Mouse (Mus musculus) myocyte (in vitro differentiated cells): Measurements from ENCODE around the gene Scn4a. TPM values are rescaled to one million over a fixed set of nuclear protein-coding genes. Genes with fewer than 3 reads are reported as not detected.

ENCODE experiments used
- H3K27me3 ChIP-seq: one replicate; pipeline ENCODE4 v1.6.1; 2011; ENCODE audit not compliant: control insufficient read depth, insufficient read depth, insufficient read length
- H3K36me3 ChIP-seq: one replicate; pipeline ENCODE4 v1.6.1; 2011; ENCODE audit not compliant: control insufficient read depth, insufficient read depth
- H3K4me2 ChIP-seq: one replicate; pipeline ENCODE4 v1.6.1; 2011; ENCODE audit warnings: low read depth, control low read depth
- H3K4me3 ChIP-seq: one replicate; pipeline ENCODE4 v1.5.1; 2011; ENCODE audit warnings: mild to moderate bottlenecking, control low read depth, moderate library complexity
- H3K79me2 ChIP-seq: one replicate; pipeline ENCODE4 v1.6.1; 2011; ENCODE audit not compliant: control insufficient read depth, insufficient read depth
- H3ac ChIP-seq: one replicate; pipeline ENCODE4 v1.6.1; 2011; ENCODE audit not compliant: control insufficient read depth, insufficient read length
- CEBPB ChIP-seq: IDR thresholded peaks from 2 replicates; pipeline ENCODE4 v1.6.1; 2011; ENCODE audit warnings: mild to moderate bottlenecking, moderate library complexity; ENCODE audit not compliant: poor library complexity, insufficient read depth, severe bottlenecking
- E2F4 ChIP-seq: IDR thresholded peaks from one replicate; pipeline ENCODE4 v1.6.1; 2011; ENCODE audit warnings: mild to moderate bottlenecking, control low read depth, moderate library complexity; ENCODE audit not compliant: insufficient read depth
- MAX ChIP-seq: IDR thresholded peaks from one replicate; pipeline ENCODE4 v1.6.1; 2011; ENCODE audit warnings: low read depth, mild to moderate bottlenecking, control low read depth
- MYOD1 ChIP-seq, 3 experiments: IDR thresholded peaks; one replicate each; pipeline ENCODE4 v1.6.1; 2011; ENCODE audit warnings: control low read depth in 2 of 3, low read depth in 2 of 3, mild to moderate bottlenecking in 2 of 3, moderate library complexity in 1 of 3; ENCODE audit not compliant: insufficient read length in 2 of 3, control insufficient read depth in 1 of 3
- MYOG ChIP-seq, 3 experiments: IDR thresholded peaks; one replicate each; pipeline ENCODE4 v1.6.1; 2011; ENCODE audit warnings: control low read depth in 2 of 3, low read depth in 2 of 3, mild to moderate bottlenecking in 2 of 3; ENCODE audit not compliant: insufficient read length in 2 of 3, control insufficient read depth in 1 of 3, insufficient read depth in 1 of 3
- POLR2A ChIP-seq: IDR thresholded peaks from one replicate; pipeline ENCODE4 v1.6.1; 2011; ENCODE audit warnings: low read depth, mild to moderate bottlenecking, control low read depth, moderate library complexity; ENCODE audit not compliant: insufficient read length
- POLR2AphosphoS2 ChIP-seq: IDR thresholded peaks from one replicate; pipeline ENCODE4 v1.6.1; 2011; ENCODE audit warnings: low read depth, control low read depth; ENCODE audit not compliant: insufficient read length
- REST ChIP-seq: IDR thresholded peaks from one replicate; pipeline ENCODE4 v1.6.1; 2011; ENCODE audit warnings: mild to moderate bottlenecking, control low read depth, moderate library complexity; ENCODE audit not compliant: insufficient read depth, insufficient read length
- SRF ChIP-seq: IDR thresholded peaks from one replicate; pipeline ENCODE4 v1.6.1; 2011; ENCODE audit warnings: low read depth; ENCODE audit not compliant: control insufficient read depth, insufficient read length
- TCF12 ChIP-seq: IDR thresholded peaks from one replicate; pipeline ENCODE4 v1.6.1; 2011; ENCODE audit warnings: mild to moderate bottlenecking, control low read depth; ENCODE audit not compliant: poor library complexity, insufficient read depth, severe bottlenecking
- TCF3 ChIP-seq: IDR thresholded peaks from one replicate; pipeline ENCODE4 v1.6.1; 2011; ENCODE audit warnings: low read depth, control low read depth; ENCODE audit not compliant: insufficient read length
- USF1 ChIP-seq: IDR thresholded peaks from one replicate; pipeline ENCODE4 v1.6.1; 2011; ENCODE audit warnings: low read depth, mild to moderate bottlenecking, control low read depth, moderate library complexity
- polyA plus RNA-seq: library from polyadenylated mRNA; unstranded; fragments of >200 nt; fragmentation: generic; extraction: Trizol; gene quantifications from one replicate; pipeline ENCODE4 v1.2.1, GENCODE M21; 2012; ENCODE audit warnings: missing spikeins

Gene Scn4a
- polyA plus RNA-seq, 1 experiment = 15.3 TPM

DNA sequence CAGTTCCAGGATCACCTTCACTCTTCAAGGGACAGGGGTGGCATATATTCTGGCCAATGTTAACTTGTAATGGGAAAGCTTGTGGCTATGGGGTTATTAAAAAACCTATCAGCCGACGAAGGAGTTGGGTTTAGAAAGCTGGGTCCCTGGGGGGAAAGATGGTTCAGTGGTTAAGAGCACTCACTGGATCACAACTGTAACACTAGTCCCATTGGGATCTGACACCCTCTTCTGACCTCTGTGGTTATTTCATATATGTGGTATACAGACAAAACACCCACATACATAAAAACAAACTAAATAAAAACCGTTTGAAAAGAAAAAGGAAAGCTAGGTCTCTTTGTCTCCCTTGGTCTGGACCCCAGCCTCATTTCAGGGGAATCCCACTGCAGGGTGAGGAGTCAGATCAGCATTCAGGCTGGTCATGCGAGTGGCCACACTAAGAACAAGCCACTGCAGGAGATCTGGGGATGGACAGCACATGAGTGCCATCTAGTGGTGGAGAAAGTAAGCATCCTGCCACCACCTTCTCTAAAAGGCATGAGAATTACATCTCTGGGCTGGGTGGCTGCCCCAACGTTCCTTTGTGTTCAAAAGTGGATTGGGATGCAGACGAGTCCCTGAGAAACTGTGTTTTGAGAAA, 38.6 kb upstream of the Scn4a start:
- Histone ChIP-seq H3K27me3 (no peaks in the 10 kb centered on the region), H3K4me3 (no peak overlapping the region), H3K79me2 (no peaks in the 10 kb centered on the region), H3ac (no peak overlapping the region), H3K4me2 (no peak overlapping the region), H3K36me3 (peaks cover 6% of the 10 kb centered on the region)
- no peak for TF ChIP-seq TCF12
- TF ChIP-seq POLR2AphosphoS2 = peak; percentile 93
- TF ChIP-seq REST = no peak
- no peak for TF ChIP-seq CEBPB
- TF ChIP-seq SRF = no peak
- TF ChIP-seq POLR2A = peak; percentile 32
- TF ChIP-seq TCF3 = no peak
- no peak for TF ChIP-seq MYOG (IDR thresholded peaks at IDR 0.05; ENCODE audit: control insufficient read depth in 1 of 3, insufficient read depth in 1 of 3, insufficient read length in 2 of 3, low read depth in 2 of 3)

DNA sequence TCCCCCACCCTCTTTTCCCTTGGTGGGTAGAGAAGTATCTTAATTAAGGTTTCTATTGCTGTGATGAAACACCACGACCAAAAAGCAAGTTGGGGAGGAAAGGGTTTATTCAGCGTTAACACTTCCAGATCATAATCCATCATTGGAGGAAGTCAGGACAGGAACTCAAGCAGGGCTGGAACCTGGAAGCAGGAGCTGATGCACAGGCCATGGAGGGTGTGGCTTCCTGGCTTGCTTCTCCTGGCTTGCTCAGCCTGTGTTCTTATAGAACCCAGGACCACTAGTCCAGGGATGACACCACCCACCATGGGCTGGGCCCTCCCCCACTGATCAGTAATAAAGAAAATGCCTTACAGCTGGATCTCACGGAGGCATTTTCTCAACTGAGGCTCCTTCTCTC, 37.7 kb upstream of the Scn4a start:
- no peak overlapping the region for H3ac ChIP-seq

DNA sequence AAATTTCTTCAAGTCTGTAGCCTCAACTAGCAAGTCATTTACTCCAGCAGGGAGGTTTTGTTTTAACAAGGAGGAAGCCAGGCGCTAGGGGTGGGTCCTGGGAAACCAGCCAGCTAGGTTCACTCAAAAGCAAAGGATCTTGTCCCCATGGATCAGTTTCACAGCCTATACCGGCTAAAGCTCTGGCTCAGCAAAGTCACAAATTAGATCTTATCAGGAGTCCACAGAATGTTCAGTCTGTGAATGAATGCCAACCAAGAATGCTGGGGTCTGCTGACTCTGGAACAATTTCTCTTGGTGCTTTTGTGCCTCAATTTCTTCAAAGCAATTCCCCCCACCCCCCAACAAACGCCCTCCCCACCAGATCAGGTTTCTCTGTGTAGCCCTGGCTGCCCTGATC, 36.5 kb upstream of the Scn4a start:
- Histone ChIP-seq H3K27me3 (no peaks in the 10 kb centered on the region), H3K4me2 (no peak overlapping the region), H3K36me3 (no peaks in the 10 kb centered on the region), H3K4me3 (no peak overlapping the region), H3K79me2 (no peaks in the 10 kb centered on the region), H3ac (no peak overlapping the region)
- TF ChIP-seq POLR2AphosphoS2 (peak; percentile 63), MYOG (IDR thresholded peaks at IDR 0.05; ENCODE audit: control insufficient read depth in 1 of 3, insufficient read depth in 1 of 3, insufficient read length in 2 of 3, low read depth in 2 of 3) (no peak)

More for the DNA sequence above, 37.7 kb upstream of the Scn4a start:
- Histone ChIP-seq H3K27me3 (no peaks in the 10 kb centered on the region), H3K36me3 (peaks cover 3% of the 10 kb centered on the region), H3K4me3 (no peak overlapping the region), H3K4me2 (no peak overlapping the region), H3K79me2 (no peaks in the 10 kb centered on the region)
- TF ChIP-seq SRF = no peak
- peak; percentile 1 for TF ChIP-seq POLR2AphosphoS2

DNA sequence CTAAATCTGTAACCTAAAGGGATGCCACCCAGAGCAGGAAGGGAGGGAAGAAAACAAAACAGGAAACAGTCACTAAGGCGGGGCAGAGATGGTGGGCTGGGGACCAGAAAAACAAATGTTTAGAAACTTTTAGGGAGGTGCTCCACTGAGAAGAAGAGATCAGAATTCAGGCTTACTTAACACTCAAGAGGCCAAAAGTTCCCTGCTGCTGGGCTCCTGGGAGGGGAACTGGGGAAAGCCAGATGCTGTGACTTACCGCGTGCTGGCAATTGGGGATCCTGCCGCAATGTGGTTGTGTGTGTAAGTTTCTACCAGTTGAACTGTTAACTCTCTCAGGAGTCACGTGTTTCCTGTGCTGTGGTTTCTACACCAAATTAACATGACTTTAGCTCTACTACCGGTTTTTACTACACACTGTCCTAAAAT, 34.7 kb upstream of the Scn4a start, which contains the start of gene Icam2:
Gene Icam2 (minus strand): TSS at position 285 of the 426 bp plus-strand sequence.
- H3K4me3 ChIP-seq = no peak within 1 kb of the TSS

DNA sequence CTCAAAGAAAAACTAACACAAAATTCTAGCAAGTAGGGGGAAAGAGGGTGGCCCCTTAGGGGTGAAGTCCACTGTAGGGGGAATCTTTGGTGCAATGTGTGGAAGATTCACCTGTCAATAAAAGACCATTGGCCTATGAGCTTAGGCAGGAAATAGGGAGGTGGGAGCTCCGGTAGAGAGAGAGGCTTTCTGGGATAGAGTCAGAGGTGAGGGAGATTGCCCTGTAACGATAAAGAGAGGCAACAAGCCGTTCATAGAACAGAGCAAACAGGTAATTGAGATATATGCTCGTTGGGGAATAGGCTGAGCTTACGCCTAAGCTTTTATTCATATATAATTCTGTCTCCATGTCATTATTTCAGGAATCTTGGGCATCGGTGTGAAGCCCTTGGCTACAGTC, 33.9 kb upstream of the Scn4a start:
- no peak overlapping the region for H3K4me3 ChIP-seq
- no peak for TF ChIP-seq CEBPB
- TF ChIP-seq TCF3 = no peak
- TF ChIP-seq REST = no peak

More for the DNA sequence above, 34.7 kb upstream of the Scn4a start, which contains the start of gene Icam2:
- H3K36me3 ChIP-seq = no peaks in the 10 kb centered on the region
- no peaks in the 10 kb centered on the region for H3K79me2 ChIP-seq
- no peak within 1 kb of the TSS for H3ac ChIP-seq
- H3K27me3 ChIP-seq = no peaks in the 10 kb centered on the region
- TF ChIP-seq USF1 (no peak), MAX (no peak), SRF (no peak), E2F4 (no peak), REST (no peak), POLR2A (no peak), CEBPB (no peak), MYOD1 (IDR thresholded peaks at IDR 0.05; ENCODE audit: control insufficient read depth in 1 of 3, insufficient read length in 2 of 3, low read depth in 2 of 3) (no peak), POLR2AphosphoS2 (no peak), TCF3 (no peak), TCF12 (no peak)
- H3K4me2 ChIP-seq = peak within 1 kb of the TSS; percentile 45

DNA sequence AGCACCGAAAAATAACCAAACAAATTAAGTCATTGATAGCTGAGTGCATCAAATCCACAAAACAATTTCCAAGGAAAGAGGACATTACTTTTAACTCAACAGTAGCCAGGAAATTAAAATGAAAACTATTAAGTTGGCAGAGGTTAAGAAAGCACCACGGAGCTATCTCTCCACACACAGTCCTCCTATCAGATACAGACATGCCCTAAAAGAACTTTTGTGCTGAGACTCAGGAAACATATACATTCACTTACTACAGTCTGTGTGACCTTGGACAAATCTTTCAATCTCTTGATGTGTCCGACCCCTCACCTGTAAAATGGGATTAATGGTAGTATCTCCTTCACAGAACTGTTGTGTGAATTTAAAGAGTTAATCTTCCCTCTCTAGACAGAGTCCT, 33.3 kb upstream of the Scn4a start:
- no peaks in the 10 kb centered on the region for H3K27me3 ChIP-seq
- H3K4me2 ChIP-seq = no peak overlapping the region
- H3K4me3 ChIP-seq = no peak overlapping the region
- H3K79me2 ChIP-seq = no peaks in the 10 kb centered on the region
- TF ChIP-seq POLR2A = no peak
- no peak for TF ChIP-seq USF1
- no peak for TF ChIP-seq MAX
- no peak for TF ChIP-seq TCF12
- TF ChIP-seq TCF3 = no peak
- no peak for TF ChIP-seq MYOG (IDR thresholded peaks at IDR 0.05; ENCODE audit: control insufficient read depth in 1 of 3, insufficient read depth in 1 of 3, insufficient read length in 2 of 3, low read depth in 2 of 3)
- TF ChIP-seq MYOD1 (IDR thresholded peaks at IDR 0.05; ENCODE audit: control insufficient read depth in 1 of 3, insufficient read length in 2 of 3, low read depth in 2 of 3) = no peak
- TF ChIP-seq E2F4 = no peak
- no peak for TF ChIP-seq SRF
- no peak for TF ChIP-seq CEBPB
- no peak for TF ChIP-seq POLR2AphosphoS2
- H3K36me3 ChIP-seq = no peaks in the 10 kb centered on the region
- H3ac ChIP-seq = no peak overlapping the region

More for the DNA sequence above, 33.9 kb upstream of the Scn4a start:
- no peaks in the 10 kb centered on the region for H3K79me2 ChIP-seq
- no peak overlapping the region for H3ac ChIP-seq
- H3K36me3 ChIP-seq = no peaks in the 10 kb centered on the region
- peak overlapping the region; percentile 45 for H3K4me2 ChIP-seq
- no peaks in the 10 kb centered on the region for H3K27me3 ChIP-seq
